19 mouse cellular contexts compared by ENCODE assay signal in genomic region chr14:79119354-79119753, GRCm38 (mm10).
DNase-seq lines count a peak whose midpoint lies in the region; TF ChIP-seq lines count a peak whose summit lies in the region.
"Had no signal": no experiment of that assay in that cellular context is flagged by ENCODE, and none has a peak within 500 bp of the region (broad histone marks: within the 10 kb centered on the region; RNA-seq: fewer than 3 reads in every experiment).

No protein-coding gene starts in this region.

- peak; percentile 47 to 80 for DNase-seq in heart, adult 18-20 months
- no peak for DNase-seq in heart, embryonic 10.5 days (ENCODE audit: low spot score)
- no peak for DNase-seq in layer of hippocampus, adult 2 months (ENCODE audit: low spot score in 2 of 2)
- DNase-seq in layer of hippocampus, adult 9-11 months, result no peak
- peak; percentile 75 to 88 for DNase-seq in heart, adult 9 months (ENCODE audit: low spot score in 2 of 2)
- peak; percentile 27 for DNase-seq in heart, postnatal 4 days
- no peak for DNase-seq in ovary, postnatal 36 days (ENCODE audit: low spot score)
- DNase-seq in adrenal gland, adult (ENCODE audit: inconsistent age in 2 of 2, low spot score in 1 of 2), result no peak
- DNase-seq: adrenal gland, adult 8-10 months; cerebellum, adult 18-20 months; cerebellum, postnatal 14 days; forebrain, postnatal 0 days; kidney, adult 11 months; liver, postnatal 0 days; right cerebral cortex, postnatal 14 days had no signal

- no peaks in the 10 kb centered on the region for H3K9me3 ChIP-seq in heart, embryonic 10.5 days
- H3K9me3 ChIP-seq: forebrain, embryonic 10.5 days; heart, embryonic 13.5 days; megakaryocyte, embryonic 14.5 days; midbrain, embryonic 13.5 days had no signal

- 84% methylated on average over 9 of the region's 9 CpGs for WGBS in heart, embryonic 10.5 days

- no peak for TF ChIP-seq CTCF in layer of hippocampus, adult 2 months (conservative IDR thresholded peaks at IDR 0.05)

- H3K27me3 ChIP-seq in heart, embryonic 10.5 days (ENCODE audit: insufficient read depth, poor library complexity, severe bottlenecking), result no peaks in the 10 kb centered on the region
- H3K27me3 ChIP-seq: heart, embryonic 13.5 days; midbrain, embryonic 13.5 days had no signal

- no peak overlapping the region for H3K4me3 ChIP-seq in heart, embryonic 10.5 days
- H3K4me3 ChIP-seq in layer of hippocampus, adult 2 months, result no peak overlapping the region
- H3K4me3 ChIP-seq: forebrain, embryonic 10.5 days; heart, embryonic 13.5 days; megakaryocyte, embryonic 14.5 days; midbrain, embryonic 13.5 days had no signal

- H3K4me1 ChIP-seq in heart, embryonic 10.5 days, result peaks cover 5% of the 10 kb centered on the region; the same call in 1 of the 2 replicates
- H3K4me1 ChIP-seq: forebrain, embryonic 10.5 days; midbrain, embryonic 13.5 days had no signal

- no peaks in the 10 kb centered on the region for H3K36me3 ChIP-seq in heart, embryonic 10.5 days
- H3K36me3 ChIP-seq: forebrain, embryonic 10.5 days; heart, embryonic 13.5 days; midbrain, embryonic 13.5 days had no signal

- no peak overlapping the region for H3K27ac ChIP-seq in heart, embryonic 10.5 days
- peak overlapping the region; percentile 39; the same call in 1 of the 2 replicates for H3K27ac ChIP-seq in layer of hippocampus, adult 2 months
- H3K27ac ChIP-seq: forebrain, embryonic 10.5 days; heart, embryonic 13.5 days; midbrain, embryonic 13.5 days had no signal

Comparison
In these comparisons a context has a peak if more than half of its experiments do, and no peak if none do; other contexts are left out.
1. DNase-seq: peak in heart, adult 18-20 months (2 of 2), heart, adult 9 months (2 of 2) and heart, postnatal 4 days (single experiment); none in heart, embryonic 10.5 days (single experiment), layer of hippocampus, adult 2 months (0 of 2), layer of hippocampus, adult 9-11 months (single experiment), ovary, postnatal 36 days (single experiment) and adrenal gland, adult (0 of 2).